Mouse (Mus musculus) adrenal gland, postnatal 4 days (tissue): Measurements from ENCODE around the gene Adap2. TPM values are rescaled to one million over a fixed set of nuclear protein-coding genes. Genes with fewer than 3 reads are reported as not detected.
"Not testable (repeated sequence)": the region's sequence is repeated elsewhere in the genome, so short reads cannot be mapped to it uniquely, and the experiment has no call there.

ENCODE experiments used
- DNase-seq, 2 experiments: peaks; one replicate each; pipeline ENCODE4 v3.0.0; 2021 to 2022; ENCODE audit warnings: low spot score in 2 of 2, mixed read lengths in 2 of 2
- long read RNA-seq, 2 experiments: library from polyadenylated mRNA; stranded (forward); transcript quantifications; one replicate each; pipeline ENCODE4 v2.0.0; 2021
- total RNA-seq, 2 experiments: library from RNA; stranded (reverse); gene quantifications; 2 replicates each; pipeline ENCODE4 v1.2.3; 2021

Adap2 gene
- total RNA-seq, result 10 to 100 TPM; 11.4 to 14.3 TPM
- long read RNA-seq, experiment 1, result 0 reads
- long read RNA-seq, experiment 2, partial matches to known transcripts, result 0 of 8 reads
- long read RNA-seq, experiment 2, other reads (novel, unspliced or antisense), result 6 of 8 reads

GRCm38 (mm10) chr11:80153857-80154495, at the start of gene Adap2:
Gene Adap2 (plus strand): TSS chr11:80154105.
- peak; percentile 77 to 82 for DNase-seq

- DNase-seq, result no peak
Measured at GRCm38 (mm10) chr11:80104407-80104806, 49.5 kb upstream of the Adap2 start.

DNA sequence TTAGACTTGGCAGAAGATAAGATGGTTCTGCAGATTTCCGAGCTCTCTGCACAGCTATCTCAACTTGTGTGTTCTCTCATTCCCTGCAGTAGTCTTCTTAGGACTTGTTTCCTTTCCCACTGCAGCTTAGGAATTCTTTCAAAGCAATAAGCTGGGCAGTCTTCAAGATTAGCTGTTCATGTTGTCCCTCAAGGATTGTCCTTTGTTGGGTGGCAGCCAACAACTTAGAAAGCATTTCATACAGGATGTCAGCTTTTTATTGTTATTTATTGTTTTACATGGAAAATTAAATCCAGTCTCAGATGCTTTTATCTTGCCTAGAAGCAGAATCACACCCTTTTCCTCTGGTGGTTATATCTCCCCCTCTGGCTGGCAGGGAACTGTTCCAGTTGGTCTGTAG, 37.5 kb upstream of the Adap2 start:
- DNase-seq, result no peak

DNA sequence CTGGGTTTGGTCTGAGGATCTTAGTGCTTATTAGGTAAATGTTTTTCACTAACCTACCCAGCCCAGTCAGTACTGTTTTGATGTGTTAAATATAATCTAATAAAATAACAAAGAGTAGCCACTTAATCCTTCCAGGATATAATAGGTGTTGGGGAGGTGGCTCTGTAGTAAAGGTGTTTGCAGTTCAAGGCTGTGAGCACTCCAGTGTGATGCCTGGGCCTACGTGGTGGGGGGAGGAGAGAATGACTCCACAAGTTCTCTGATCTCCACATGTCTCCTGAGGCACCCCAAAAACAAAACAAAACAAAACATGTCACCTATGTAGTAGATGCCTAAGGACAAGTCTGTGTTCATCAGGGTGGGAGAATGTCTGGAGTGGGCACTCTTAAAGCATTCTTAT, 21.9 kb upstream of the Adap2 start:
- no peak for DNase-seq

GRCm38 (mm10) chr11:80134744-80135143, 19.2 kb upstream of the Adap2 start:
- DNase-seq, result no peak

- DNase-seq, result no peak
Measured at GRCm38 (mm10) chr11:80135954-80136683, 17.8 kb upstream of the Adap2 start.

DNA sequence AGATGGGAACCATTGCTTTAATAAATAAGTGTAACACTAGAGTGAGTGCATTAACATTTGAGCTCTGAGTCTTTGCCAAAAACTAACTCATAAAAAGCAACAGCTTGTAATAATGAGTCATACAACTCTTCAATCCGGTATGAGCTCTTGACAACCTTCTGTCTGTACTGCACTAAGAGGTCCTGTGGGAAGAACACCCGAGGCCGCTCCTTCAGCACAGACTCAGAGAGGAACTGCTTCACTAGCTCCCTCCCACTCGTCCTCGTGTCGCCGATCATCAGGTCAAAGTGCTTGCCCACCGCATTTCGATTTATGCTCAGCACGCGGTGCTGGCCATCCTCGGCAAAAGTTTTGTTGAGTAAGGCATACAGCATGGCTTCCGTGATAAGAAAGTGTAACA, 17.1 kb upstream of the Adap2 start:
- no peak for DNase-seq

GRCm38 (mm10) chr11:80137773-80138172, 16.1 kb upstream of the Adap2 start:
- DNase-seq, result no peak

DNA sequence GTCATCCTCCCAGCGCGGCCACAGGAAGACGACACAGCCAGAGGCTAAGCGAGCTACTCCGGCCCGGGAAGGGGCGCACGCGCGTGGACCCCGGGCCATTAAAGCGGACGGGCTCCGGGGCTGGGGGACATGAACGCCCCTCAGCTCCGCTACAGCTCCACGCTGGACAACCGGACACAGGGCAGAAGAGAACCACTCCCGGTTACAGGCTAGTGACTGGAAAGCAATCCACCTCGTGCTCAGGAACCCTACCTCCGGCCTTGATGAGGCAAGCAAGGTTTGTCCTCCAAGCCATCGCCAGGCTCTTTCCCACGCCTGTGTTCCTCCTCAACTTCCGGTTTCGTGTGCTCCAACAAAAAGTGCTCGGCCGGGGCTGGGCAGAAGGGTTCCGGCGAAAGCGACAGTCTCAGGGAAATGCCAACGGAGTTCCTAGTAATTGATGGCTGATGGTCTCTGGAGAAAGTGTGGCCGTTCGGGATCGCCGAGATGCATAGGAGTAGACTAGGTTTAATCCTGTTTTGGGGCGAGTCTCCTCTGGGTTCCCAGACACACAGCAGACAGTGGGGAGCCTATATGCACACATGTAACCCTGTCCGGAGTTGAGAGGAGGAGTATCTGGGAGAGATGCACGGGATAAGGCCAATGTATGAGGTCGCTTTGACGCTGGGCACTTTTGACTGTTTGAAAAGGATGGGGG, 11.9 kb upstream of the Adap2 start, which contains the start of gene Tefm:
Gene Tefm, minus strand, starts transcription at position 351 of the 697 bp plus-strand sequence.
- DNase-seq, result peak; percentile 56 to 76

GRCm38 (mm10) chr11:80142872-80143271, 11.0 kb upstream of the Adap2 start:
- no peak for DNase-seq

DNA sequence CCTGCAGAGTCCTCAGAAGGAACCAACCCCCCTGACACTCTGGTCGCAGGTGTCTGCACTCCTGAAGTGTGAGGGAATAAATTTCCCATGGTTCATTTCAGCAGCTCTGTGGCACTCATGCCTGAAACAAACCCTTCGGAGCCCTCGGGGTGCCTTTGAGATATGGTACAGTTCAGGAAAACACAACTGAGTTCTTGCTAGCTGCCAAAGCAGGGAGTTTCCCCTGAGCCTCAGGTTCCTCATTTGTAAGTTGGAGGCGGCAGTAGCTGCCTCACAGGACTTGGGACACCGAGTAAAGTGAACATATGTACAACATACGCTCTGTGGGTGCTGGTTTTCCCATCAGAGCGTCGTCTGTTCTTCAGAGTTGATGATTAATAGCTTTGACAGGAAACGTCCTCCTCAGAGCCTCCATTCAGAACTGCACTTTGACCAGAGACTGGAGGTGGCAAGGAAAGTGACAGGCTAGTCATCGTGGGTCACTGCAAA, 8.1 kb upstream of the Adap2 start:
- no peak for DNase-seq

- DNase-seq, result no peak
Measured at GRCm38 (mm10) chr11:80147748-80148147, 6.2 kb upstream of the Adap2 start.

DNA sequence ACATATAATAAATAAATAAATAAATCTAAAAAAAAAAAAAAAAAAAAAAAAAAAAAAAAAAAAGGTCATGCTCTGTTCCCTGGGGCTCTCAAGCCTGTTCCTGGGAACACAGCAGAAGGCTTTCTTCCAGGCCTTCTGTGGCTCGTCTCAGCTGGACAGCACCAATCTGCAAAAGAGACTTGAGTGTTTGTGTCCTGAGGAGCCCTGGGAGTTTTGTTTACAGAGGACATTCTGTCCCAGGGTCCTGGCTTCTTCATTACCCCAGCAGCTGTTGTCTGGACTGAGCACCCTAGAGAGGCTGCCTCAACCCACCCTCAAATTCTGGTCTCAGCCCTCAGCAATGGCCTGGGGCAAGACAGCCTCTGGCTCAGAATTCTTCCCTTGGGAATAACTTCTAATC, 5.6 kb upstream of the Adap2 start:
- no peak for DNase-seq

DNA sequence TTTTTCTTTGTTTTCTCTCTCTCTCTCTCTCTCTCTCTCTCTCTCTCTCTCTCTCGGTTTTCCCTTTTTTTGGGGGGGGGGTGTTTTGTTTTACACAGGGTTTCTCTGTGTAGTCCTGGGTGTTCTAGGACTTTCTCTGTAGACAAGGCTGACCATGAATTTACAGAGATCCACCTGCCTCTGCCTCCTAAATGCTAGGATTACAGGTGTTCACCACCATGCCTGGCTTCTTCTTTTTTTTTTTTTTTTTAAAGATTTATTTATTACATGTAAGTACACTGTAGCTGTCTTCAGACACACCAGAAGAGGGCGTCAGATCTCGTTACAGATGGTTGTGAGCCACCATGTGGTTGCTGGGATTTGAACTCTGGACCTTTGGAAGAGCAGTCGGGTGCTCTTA, 4.9 kb upstream of the Adap2 start:
- DNase-seq, result not testable (repeated sequence)

GRCm38 (mm10) chr11:80149412-80150023, 4.4 kb upstream of the Adap2 start:
- no peak for DNase-seq

GRCm38 (mm10) chr11:80150566-80150965, 3.3 kb upstream of the Adap2 start:
- DNase-seq, result no peak

GRCm38 (mm10) chr11:80151541-80151940, 2.4 kb upstream of the Adap2 start:
- no peak for DNase-seq

GRCm38 (mm10) chr11:80152376-80152775, 1.5 kb upstream of the Adap2 start:
- no peak for DNase-seq

DNA sequence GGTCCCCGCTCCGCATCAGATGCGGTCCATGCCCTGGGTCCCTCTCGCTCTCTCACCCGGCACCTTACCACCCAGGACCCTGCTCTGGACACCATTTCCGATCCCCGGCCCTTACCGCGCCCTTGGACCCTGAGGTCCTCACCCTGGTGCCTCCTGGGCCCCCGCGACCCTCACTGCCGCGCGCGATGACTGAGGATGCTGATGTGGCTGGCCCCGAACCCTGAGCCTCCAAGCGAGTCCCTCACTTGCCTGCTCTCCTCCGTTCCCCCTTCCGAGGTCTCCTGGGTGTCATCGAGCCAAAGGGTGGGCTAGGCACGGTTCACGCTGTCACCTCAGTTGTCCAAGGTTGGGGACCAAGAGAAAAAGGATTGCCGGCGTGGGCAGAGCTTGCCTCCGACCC, 596 bp downstream of the Adap2 start:
- no peak for DNase-seq

DNA sequence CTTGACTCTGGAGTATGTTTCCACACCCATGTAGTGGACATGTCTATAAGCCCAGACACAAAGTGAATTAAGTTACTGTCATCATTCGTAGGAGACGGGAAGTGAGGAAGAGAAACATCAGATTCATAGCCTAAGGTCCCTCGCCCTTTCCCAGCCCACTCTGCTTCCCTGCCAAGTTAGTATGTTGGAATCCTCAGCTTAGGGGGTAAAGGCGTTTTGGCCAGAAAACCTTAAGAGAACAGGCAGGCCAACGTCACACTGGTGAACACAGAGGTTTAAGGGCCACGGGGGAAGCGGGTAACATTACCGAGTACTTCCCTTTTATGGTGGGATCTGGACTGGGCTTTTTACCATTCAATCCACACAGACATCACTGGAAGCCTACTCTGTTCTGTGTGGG, 1.6 kb downstream of the Adap2 start:
- DNase-seq, result no peak

GRCm38 (mm10) chr11:80155961-80156360, 2.1 kb downstream of the Adap2 start:
- no peak for DNase-seq
